Mouse (Mus musculus): ENCODE data around the gene Plin5. TPM values are rescaled to one million over a fixed set of nuclear protein-coding genes. Genes with fewer than 3 reads are reported as not detected.

Plin5 gene
- total and polyA plus RNA-seq, 2 experiments from 2014 or later = 4.3 to 4.8 TPM

- no peak overlapping the region for H3K9ac ChIP-seq (replicated peaks; ENCODE audit: low read length, poor library complexity, severe bottlenecking)
- H3K27me3 ChIP-seq (ENCODE audit: insufficient read depth, low read length) = 0 out of 2 replicates have a peak, but pooled peaks cover under 1% of the 10 kb centered on the region
- H3K36me3 ChIP-seq (ENCODE audit: insufficient read depth, low read length) = no peaks in the 10 kb centered on the region
- no peak overlapping the region for H3K4me2 ChIP-seq (ENCODE audit: low read depth, low read length, poor library complexity, severe bottlenecking)
- H3K27ac ChIP-seq (ENCODE audit: low read depth, low read length) = no peak overlapping the region
- peaks cover 17% of the 10 kb centered on the region; the same call in 1 of the 2 replicates for H3K4me1 ChIP-seq (ENCODE audit: insufficient read depth, low read length)
- H3K9me3 ChIP-seq (ENCODE audit: low read length) = no peaks in the 10 kb centered on the region
- H3K4me3 ChIP-seq (ENCODE audit: low read depth, low read length) = no peak overlapping the region
- no peak for TF ChIP-seq CTCF (IDR thresholded peaks at IDR 0.05)
- no peak for DNase-seq (ENCODE audit: low spot score)
- WGBS = 77% methylated on average over 9 of the region's 9 CpGs
- ATAC-seq (ENCODE audit: low FRiP score) = no peak
Observed at GRCm38 (mm10) chr17:56144546-56144945, 27.1 kb upstream of the Plin5 start.

GRCm38 (mm10) chr17:56141702-56142605, 24.6 kb upstream of the Plin5 start:
- Histone ChIP-seq H3K4me1 (ENCODE audit: insufficient read depth, low read length) (peaks cover 16% of the 10 kb centered on the region), H3K4me3 (ENCODE audit: low read depth, low read length) (peak overlapping the region; percentile 45)
- under 1% methylated on average over 39 of the region's 47 CpGs for WGBS

GRCm38 (mm10) chr17:56139858-56140595, 22.6 kb upstream of the Plin5 start, which contains the start of gene Sema6b:
Gene Sema6b (minus strand): TSS chr17:56140343.
- Histone ChIP-seq H3K9ac (replicated peaks; ENCODE audit: low read length, poor library complexity, severe bottlenecking) (peak within 1 kb of the TSS; percentile 91), H3K27ac (ENCODE audit: low read depth, low read length) (peak within 1 kb of the TSS; percentile 69), H3K9me3 (ENCODE audit: low read length) (no peaks in the 10 kb centered on the region), H3K4me1 (ENCODE audit: insufficient read depth, low read length) (peaks cover 17% of the 10 kb centered on the region), H3K27me3 (ENCODE audit: insufficient read depth, low read length) (no peaks in the 10 kb centered on the region), H3K36me3 (ENCODE audit: insufficient read depth, low read length) (0 out of 2 replicates have a peak, but pooled peaks cover 3% of the 10 kb centered on the region), H3K4me2 (ENCODE audit: low read depth, low read length, poor library complexity, severe bottlenecking) (peak within 1 kb of the TSS; percentile 81), H3K4me3 (ENCODE audit: low read depth, low read length) (peak within 1 kb of the TSS; percentile 81)
- peak; percentile 32; the same call in 1 of the 2 replicates for TF ChIP-seq CTCF (IDR thresholded peaks at IDR 0.05)
- ATAC-seq (ENCODE audit: low FRiP score) = peak; percentile 53
- peak; percentile 71 for DNase-seq (ENCODE audit: low spot score)
- WGBS = 2% methylated on average over 50 of the region's 79 CpGs

More at GRCm38 (mm10) chr17:56141702-56142605, 24.6 kb upstream of the Plin5 start:
- Histone ChIP-seq H3K4me2 (ENCODE audit: low read depth, low read length, poor library complexity, severe bottlenecking) (peak overlapping the region; percentile 89), H3K27me3 (ENCODE audit: insufficient read depth, low read length) (no peaks in the 10 kb centered on the region), H3K9me3 (ENCODE audit: low read length) (no peaks in the 10 kb centered on the region), H3K36me3 (ENCODE audit: insufficient read depth, low read length) (no peaks in the 10 kb centered on the region), H3K9ac (replicated peaks; ENCODE audit: low read length, poor library complexity, severe bottlenecking) (peak overlapping the region; percentile 50), H3K27ac (ENCODE audit: low read depth, low read length) (no peak overlapping the region)
- TF ChIP-seq CTCF (IDR thresholded peaks at IDR 0.05) = no peak
- ATAC-seq (ENCODE audit: low FRiP score) = peak; percentile 47
- DNase-seq (ENCODE audit: low spot score) = peak; percentile 76

- DNase-seq (ENCODE audit: low spot score) (no peak), ATAC-seq (ENCODE audit: low FRiP score) (peak; percentile 47)
- Histone ChIP-seq H3K4me3 (ENCODE audit: low read depth, low read length) (peak overlapping the region; percentile 81), H3K27me3 (ENCODE audit: insufficient read depth, low read length) (no peaks in the 10 kb centered on the region), H3K4me2 (ENCODE audit: low read depth, low read length, poor library complexity, severe bottlenecking) (peak overlapping the region; percentile 81), H3K27ac (ENCODE audit: low read depth, low read length) (peak overlapping the region; percentile 69; the same call in 1 of the 2 replicates), H3K4me1 (ENCODE audit: insufficient read depth, low read length) (peaks cover 17% of the 10 kb centered on the region), H3K36me3 (ENCODE audit: insufficient read depth, low read length) (0 out of 2 replicates have a peak, but pooled peaks cover 3% of the 10 kb centered on the region), H3K9me3 (ENCODE audit: low read length) (no peaks in the 10 kb centered on the region), H3K9ac (replicated peaks; ENCODE audit: low read length, poor library complexity, severe bottlenecking) (peak overlapping the region; percentile 91)
- no peak for TF ChIP-seq CTCF (IDR thresholded peaks at IDR 0.05)
- WGBS = 17% methylated on average over 7 of the region's 21 CpGs
Observed at GRCm38 (mm10) chr17:56139355-56139754, 22.0 kb upstream of the Plin5 start.

- no peak overlapping the region for H3K27ac ChIP-seq (ENCODE audit: low read depth, low read length)
- no peaks in the 10 kb centered on the region for H3K9me3 ChIP-seq (ENCODE audit: low read length)
- DNase-seq (ENCODE audit: low spot score) = no peak
- peak overlapping the region; percentile 81 for H3K4me2 ChIP-seq (ENCODE audit: low read depth, low read length, poor library complexity, severe bottlenecking)
- ATAC-seq (ENCODE audit: low FRiP score) = no peak
- peak overlapping the region; percentile 81 for H3K4me3 ChIP-seq (ENCODE audit: low read depth, low read length)
- 0 out of 2 replicates have a peak, but pooled peaks cover 3% of the 10 kb centered on the region for H3K36me3 ChIP-seq (ENCODE audit: insufficient read depth, low read length)
- WGBS = 20% methylated on average over 25 of the region's 25 CpGs
- H3K9ac ChIP-seq (replicated peaks; ENCODE audit: low read length, poor library complexity, severe bottlenecking) = peak overlapping the region; percentile 91
- H3K27me3 ChIP-seq (ENCODE audit: insufficient read depth, low read length) = no peaks in the 10 kb centered on the region
- no peak for TF ChIP-seq CTCF (IDR thresholded peaks at IDR 0.05)
- peaks cover 17% of the 10 kb centered on the region for H3K4me1 ChIP-seq (ENCODE audit: insufficient read depth, low read length)
Observed at GRCm38 (mm10) chr17:56137839-56138613, 20.6 kb upstream of the Plin5 start.
